Mouse (Mus musculus) layer of hippocampus, adult 18-20 months (tissue): Measurements from ENCODE around the gene Inpp1. TPM values are rescaled to one million over a fixed set of nuclear protein-coding genes. Genes with fewer than 3 reads are reported as not detected.

Experiments
- DNase-seq, 2 experiments: peaks; one replicate each; pipeline ENCODE4 v3.0.0; 2022; ENCODE audit warnings: low spot score in 2 of 2
- total RNA-seq, 2 experiments: library from RNA; stranded (reverse); gene quantifications; 2 replicates each; pipeline ENCODE4 v1.2.3; 2021

Gene Inpp1
- total RNA-seq, 2 experiments from 2014 or later = 32.0 to 34.3 TPM

GRCm38 (mm10) chr1:52795927-52796326, 21.6 kb downstream of the Inpp1 start:
- peak in 1 of 2 experiments; percentile 46 for DNase-seq

GRCm38 (mm10) chr1:52793692-52794091, 23.8 kb downstream of the Inpp1 start:
- no peak for DNase-seq

GRCm38 (mm10) chr1:52792701-52793100, 24.8 kb downstream of the Inpp1 start:
- DNase-seq = no peak

GRCm38 (mm10) chr1:52787254-52787653, 30.2 kb downstream of the Inpp1 start:
- DNase-seq = no peak

GRCm38 (mm10) chr1:52765176-52766111, 52.0 kb downstream of the Inpp1 start:
- no peak for DNase-seq

- no peak for DNase-seq
Measured at GRCm38 (mm10) chr1:52763894-52764809, 53.3 kb downstream of the Inpp1 start.

GRCm38 (mm10) chr1:52758174-52758573, 59.3 kb downstream of the Inpp1 start:
- no peak for DNase-seq

GRCm38 (mm10) chr1:52754331-52754730, 63.2 kb downstream of the Inpp1 start:
- no peak for DNase-seq

GRCm38 (mm10) chr1:52753828-52754227, 63.7 kb downstream of the Inpp1 start:
- DNase-seq = no peak

- DNase-seq = peak in 1 of 2 experiments; percentile 10
Measured at GRCm38 (mm10) chr1:52752706-52753105, 64.8 kb downstream of the Inpp1 start.

GRCm38 (mm10) chr1:52751634-52752033, 65.9 kb downstream of the Inpp1 start:
- DNase-seq = no peak

GRCm38 (mm10) chr1:52749978-52750377, 67.5 kb downstream of the Inpp1 start:
- no peak for DNase-seq

GRCm38 (mm10) chr1:52748260-52748659, 69.2 kb downstream of the Inpp1 start:
- DNase-seq = peak in 1 of 2 experiments; percentile 74

GRCm38 (mm10) chr1:52742567-52742966, 74.9 kb downstream of the Inpp1 start:
- DNase-seq = no peak

Other genes starting within 250 kb of the Inpp1 start
- gene Nemp2, start 187.0 kb downstream of the Inpp1 start, total RNA-seq = 1 to 10 TPM; 3.1 to 4.1 TPM
- gene Mfsd6, start 90.2 kb downstream of the Inpp1 start, total RNA-seq = 10 to 100 TPM; 81.2 to 83.3 TPM
- 10 to 100 TPM; 17.7 to 18.0 TPM for gene Hibch, start 27.2 kb upstream of the Inpp1 start, total RNA-seq
- 1 to 10 TPM; 8.5 to 9.7 TPM for gene 1700019D03Rik, start 202.5 kb upstream of the Inpp1 start, total RNA-seq
- under 1 TPM; 0.67 to 0.74 TPM for gene Mstn, start 244.0 kb upstream of the Inpp1 start, total RNA-seq